Mouse (Mus musculus) ES-Bruce4 (cell line): Measurements from ENCODE around the gene Gm48551.

Source experiments
- EP300 ChIP-seq: IDR thresholded peaks from 2 replicates; pipeline ENCODE4 v1.6.1; 2011; ENCODE audit warnings: low read depth, low read length; ENCODE audit not compliant: insufficient read depth
- POLR2A ChIP-seq: IDR thresholded peaks from one replicate; pipeline ENCODE4 v1.8.1; 2011; ENCODE audit warnings: low read length; ENCODE audit not compliant: insufficient read depth

DNA sequence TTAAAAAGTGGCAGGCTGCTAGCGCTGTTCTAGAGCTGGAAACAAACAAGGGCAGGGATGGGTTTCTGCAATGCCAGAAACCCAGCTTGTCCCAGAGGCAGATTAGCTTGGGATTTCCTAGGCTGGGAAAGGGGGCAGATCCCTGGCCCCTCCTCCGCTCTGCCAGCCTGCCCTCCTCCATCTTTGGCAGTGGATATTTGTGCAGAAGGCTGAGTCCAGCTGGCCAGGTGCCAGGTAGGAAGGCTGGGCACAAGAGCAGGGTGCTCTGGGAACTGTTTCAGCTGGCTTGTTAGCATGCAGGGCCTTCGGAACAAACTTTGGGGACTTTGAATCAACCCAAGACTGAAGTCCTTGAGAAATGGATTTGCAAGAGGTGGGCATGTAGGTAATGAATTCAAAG, 51.2 kb downstream of the Gm48551 start:
- TF ChIP-seq POLR2A (no peak), EP300 (no peak)
